Mouse (Mus musculus) brain, embryonic 14.5 days (tissue): Measurements from ENCODE around the gene Rnf19b. TPM values are rescaled to one million over a fixed set of nuclear protein-coding genes. Genes with fewer than 3 reads are reported as not detected.
A peak's percentile ranks its signal among the peaks of the same experiment; 100 is the strongest.

Source experiments
- DNase-seq: peaks from one replicate; pipeline ENCODE4 v3.0.0-alpha.2; 2011; ENCODE audit warnings: low read depth
- CTCF ChIP-seq: fragments of 200-500 bp; IDR thresholded peaks from 2 replicates; pipeline ENCODE4 v1.5.1; 2012; ENCODE audit warnings: inconsistent platforms, mild to moderate bottlenecking, moderate library complexity, borderline replicate concordance; ENCODE audit not compliant: insufficient read depth, insufficient read length; ENCODE audit errors: extremely low read depth
- POLR2A ChIP-seq: fragments of 200-500 bp; IDR thresholded peaks from 2 replicates; pipeline ENCODE4 v1.6.1; 2012; ENCODE audit warnings: mild to moderate bottlenecking, inconsistent platforms, borderline replicate concordance; ENCODE audit not compliant: poor library complexity, insufficient read depth, insufficient read length, severe bottlenecking; ENCODE audit errors: extremely low read depth
- polyA plus RNA-seq: library from polyadenylated mRNA; depleted of rRNA; stranded (reverse); fragments of >200 nt; gene quantifications from 2 replicates; pipeline ENCODE4 v1.2.3, GENCODE M21; 2012

Gene Rnf19b
- polyA plus RNA-seq, 1 experiment, result 84.4 TPM

DNA sequence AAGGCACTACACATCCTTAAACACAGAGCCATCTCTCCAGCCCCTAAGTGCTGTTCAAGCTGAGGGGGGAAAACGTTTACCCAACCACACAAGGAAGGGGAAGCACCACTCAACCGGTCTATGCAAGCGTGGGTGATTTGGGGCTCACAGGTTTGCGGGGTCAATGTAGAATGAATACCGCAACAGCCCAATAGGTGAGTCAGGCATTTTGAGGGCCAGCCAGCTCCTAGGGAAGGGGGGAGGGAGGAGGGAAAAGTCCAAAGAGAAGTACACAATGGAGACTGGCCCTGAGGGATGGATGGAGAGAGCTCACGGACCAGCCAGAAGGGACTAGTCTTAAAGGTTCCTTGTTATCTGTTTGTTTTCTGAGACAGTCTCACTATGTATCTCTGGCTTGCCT lies 34.2 kb upstream of the Rnf19b start:
- no peak for DNase-seq
- TF ChIP-seq CTCF, result no peak
- TF ChIP-seq POLR2A, result no peak

DNA sequence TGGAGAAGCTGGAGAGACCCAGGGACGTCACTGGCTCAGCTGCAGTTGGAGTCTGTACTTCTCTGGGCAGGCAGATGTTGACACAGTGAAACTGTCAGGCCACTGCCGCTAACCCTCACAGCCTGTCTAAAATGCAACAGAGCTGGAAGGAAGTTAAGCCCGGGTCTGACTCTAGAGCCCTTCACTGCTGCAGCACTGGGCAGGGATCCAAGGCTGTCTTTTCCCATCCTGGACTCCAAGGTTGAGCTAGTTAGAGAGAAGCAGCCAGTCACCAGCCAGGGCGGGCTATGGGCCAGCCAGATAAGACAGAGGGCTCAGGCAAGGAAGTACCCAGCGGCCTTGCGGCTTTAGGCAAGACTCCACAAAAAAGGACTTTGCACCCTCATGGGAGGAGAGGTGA lies 33.3 kb upstream of the Rnf19b start:
- no peak for TF ChIP-seq POLR2A
- no peak for TF ChIP-seq CTCF
- peak; percentile 62 for DNase-seq

DNA sequence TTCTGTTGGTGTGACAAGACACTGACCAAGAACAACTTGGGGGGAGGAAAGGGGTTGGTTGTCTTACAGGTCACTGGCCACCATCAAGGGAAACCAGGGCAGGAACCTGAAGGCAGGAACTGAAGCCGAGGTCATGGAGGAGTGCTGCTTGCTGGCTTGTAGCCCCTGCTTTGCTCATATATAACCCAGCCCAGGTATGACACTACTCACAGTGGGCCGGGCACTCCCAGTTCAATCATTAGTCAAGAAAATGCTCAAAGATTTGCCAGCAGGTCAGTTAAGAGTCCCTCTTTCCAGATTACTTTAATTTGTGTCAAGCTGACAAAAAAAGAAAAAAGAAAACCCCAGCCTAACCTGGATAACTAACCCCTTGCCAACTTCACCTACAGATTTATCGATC lies 32.4 kb upstream of the Rnf19b start:
- DNase-seq, result no peak
- TF ChIP-seq CTCF (no peak), POLR2A (no peak)

DNA sequence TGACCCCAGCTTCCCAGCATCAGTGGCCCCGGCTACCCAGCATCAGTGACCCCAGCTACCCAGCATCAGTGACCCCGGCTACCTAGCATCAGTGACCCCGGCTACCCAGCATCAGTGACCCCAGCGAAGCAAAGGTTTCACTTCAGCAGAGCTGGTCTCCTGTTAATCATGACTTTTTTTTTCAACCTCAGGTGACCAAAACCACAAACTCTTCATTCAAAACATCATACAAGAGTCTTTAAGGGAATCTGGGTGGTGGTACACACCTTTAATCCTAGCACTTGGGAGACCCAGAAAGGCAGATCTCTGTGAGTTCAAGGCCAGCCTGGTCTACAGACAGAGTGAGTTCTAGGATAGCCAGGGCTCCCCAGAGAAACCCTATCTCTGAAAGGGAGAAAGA lies 27.3 kb upstream of the Rnf19b start:
- no peak for DNase-seq
- TF ChIP-seq POLR2A, result no peak
- TF ChIP-seq CTCF, result no peak

DNA sequence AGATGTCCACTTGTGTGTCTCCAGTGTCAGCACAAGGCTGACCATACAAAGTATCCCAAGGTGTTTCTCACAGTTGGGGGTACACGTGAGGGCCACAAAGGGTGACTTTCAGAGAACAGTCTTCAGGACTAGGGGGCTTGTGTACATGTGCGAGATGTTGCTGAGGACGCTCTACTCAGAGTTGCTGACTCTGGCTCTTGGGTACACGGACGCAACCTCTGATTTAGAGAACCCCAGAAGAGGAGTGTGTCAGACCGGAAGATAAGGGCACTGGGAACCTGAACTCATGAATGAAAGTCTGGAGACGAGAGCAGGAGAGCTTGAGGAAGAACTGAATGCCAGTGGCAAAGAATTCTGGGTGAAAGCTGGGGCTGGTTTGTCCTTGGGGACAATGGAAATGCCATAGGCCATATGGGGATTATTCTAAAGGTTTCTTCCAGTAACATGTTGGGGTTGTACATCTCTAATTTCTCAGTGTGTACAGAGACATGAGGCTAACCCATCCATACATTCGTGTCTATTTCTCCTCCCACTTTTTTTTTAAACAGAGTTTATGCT lies 26.6 kb upstream of the Rnf19b start:
- no peak for TF ChIP-seq CTCF
- no peak for TF ChIP-seq POLR2A
- no peak for DNase-seq

DNA sequence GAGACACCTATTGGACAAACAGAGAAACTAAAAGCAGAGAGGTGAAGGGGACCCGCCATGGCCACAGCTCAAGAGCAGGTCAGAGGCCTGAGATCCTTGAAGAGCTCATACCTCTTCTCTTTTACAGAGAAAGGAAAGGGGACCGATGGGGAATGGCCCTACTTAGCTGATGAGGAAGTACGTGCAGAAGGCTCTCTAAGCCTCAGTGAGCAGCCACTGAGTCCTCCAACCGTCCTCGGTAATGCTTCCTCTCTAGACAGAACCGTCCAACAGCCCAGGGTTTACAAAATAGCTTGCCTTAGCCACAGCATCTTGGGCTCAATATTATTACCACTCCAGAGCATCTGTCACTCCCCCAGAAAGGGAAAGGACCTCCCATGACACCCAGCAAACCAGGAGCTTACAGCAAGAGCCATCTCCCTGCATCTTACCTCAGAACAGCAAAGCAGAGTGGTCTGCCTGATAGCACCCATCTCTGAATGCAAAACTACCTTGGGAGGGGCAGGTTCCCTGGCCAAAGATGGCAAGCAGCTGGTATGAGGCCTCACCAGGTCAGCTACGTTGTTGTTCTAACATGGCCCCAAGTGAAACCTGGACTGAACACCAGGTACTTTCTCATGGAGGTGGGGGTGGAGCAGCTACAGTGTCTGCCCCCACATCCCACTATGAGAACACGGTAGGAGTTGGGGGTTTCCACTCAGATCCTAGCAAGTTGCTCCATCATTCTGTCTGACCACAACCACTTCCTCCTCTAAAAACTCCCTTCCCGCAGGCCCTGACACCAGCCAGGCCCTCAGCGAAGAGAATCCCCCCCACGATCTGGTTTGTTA lies 25.7 kb upstream of the Rnf19b start:
- no peak for DNase-seq
- no peak for TF ChIP-seq CTCF
- TF ChIP-seq POLR2A, result no peak

DNA sequence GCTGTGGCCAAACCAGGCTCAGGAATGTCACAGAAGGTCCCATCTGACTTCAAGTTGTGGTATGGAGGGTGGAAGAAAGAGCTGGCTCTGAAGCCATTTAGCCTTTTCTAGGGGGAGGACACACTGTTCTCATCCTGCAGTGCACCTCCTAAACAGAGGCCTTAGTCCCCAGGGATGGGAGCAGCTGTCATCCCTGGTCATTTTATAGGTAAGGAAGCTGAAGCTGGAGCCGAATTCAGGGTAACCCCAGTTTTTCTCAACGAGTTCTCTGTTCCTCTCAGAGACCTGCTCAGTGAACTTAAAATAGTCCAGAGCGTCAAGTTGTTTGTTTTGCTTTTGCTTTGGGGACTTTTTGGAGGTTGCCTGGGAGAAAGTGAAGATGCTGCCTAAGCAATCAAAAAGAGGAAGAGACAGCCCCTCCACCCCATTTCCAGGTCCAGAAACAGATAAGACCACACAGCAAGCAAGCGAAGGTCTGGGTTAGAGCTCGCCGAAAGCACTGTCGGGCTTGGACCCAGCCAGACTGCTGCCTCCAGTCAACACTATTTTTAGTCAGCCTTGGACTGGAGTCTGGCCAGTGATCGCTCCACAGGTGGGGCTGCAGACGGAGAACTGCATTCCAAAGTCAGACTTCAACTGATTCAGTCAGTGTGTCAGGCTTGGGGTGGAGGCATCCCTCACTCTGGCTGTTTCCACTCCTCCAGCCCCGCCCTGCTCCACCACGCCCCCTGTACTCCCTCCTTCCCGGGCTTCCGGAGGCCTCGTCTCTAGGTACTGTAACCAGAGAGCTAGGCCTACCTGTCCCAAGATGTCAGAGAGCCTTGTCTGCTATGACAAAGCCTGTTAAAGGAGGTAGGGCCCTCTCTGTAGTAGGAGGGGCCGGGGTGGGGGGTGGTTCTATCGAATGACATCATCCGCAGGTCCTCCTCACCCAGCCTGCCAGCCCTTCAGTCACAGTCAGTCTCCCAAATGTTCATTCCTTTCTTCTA lies 24.8 kb upstream of the Rnf19b start:
- no peak for TF ChIP-seq CTCF
- TF ChIP-seq POLR2A, result no peak
- peak; percentile 14 for DNase-seq

DNA sequence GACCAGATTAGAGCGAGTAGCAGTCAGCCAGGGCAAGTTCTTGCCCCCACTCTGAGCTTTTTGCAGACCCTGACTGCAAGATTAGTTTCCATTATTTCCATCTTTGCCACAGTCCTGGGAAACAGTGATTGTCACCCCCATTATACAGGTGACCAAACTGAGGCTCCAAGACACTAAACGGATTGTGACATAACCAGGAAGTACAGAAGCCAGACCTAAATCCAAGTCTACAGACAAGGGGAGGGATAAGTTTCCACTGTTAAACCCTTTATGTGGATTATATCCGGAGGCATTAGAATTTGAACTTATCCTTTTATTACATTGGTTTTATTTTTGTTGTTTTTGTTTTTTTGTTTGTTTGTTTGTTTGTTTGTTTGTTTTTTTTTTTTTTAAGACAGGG lies 23.8 kb upstream of the Rnf19b start:
- TF ChIP-seq CTCF, result no peak
- no peak for TF ChIP-seq POLR2A
- DNase-seq, result no peak

DNA sequence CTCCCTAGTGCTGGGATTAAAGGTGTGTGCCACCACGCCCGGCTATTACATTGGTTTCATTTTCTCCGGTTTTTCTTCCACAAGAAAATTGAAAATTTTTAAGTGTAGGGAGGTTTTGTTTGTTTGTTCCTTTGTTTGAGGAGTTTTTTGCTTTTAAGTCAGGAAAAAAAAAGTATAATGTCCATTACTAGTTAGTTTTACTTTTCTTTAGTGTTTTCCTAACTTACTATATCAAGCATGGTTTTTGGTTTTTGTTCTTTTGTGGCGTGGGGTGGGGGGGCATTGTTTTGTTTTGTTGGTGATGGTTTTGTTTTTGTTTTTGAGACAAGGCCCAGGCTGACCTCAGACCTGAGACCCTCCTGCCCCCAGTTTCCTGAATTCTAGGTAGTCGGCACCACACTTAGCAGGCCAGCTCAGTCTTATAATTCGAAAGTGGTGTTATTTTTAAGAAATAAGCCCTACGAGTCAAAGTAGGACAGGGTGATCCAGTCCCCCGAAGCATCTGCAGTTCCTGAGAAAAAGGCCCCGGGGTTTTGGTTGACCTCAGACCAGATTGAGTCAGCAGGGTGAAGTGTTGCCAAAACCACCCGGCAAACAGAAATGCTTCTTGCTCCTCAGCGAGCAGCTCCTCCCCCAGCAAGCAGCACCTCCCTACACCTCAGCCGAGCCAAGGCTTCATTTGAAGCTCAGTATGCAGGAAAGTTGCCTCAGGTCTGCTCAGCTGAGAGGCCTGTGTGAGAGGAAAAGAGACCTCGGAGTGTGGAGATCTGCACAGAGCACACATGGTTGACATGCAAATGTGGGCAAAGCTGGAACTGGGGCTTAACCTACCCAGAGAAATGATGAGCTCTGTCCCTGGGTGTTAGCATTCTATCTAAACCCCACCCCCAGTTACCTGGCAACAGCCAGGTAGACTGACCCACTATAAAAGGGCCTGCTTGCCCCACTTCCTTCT lies 23.1 kb upstream of the Rnf19b start:
- DNase-seq, result peak; percentile 28
- TF ChIP-seq POLR2A (no peak), CTCF (no peak)

DNA sequence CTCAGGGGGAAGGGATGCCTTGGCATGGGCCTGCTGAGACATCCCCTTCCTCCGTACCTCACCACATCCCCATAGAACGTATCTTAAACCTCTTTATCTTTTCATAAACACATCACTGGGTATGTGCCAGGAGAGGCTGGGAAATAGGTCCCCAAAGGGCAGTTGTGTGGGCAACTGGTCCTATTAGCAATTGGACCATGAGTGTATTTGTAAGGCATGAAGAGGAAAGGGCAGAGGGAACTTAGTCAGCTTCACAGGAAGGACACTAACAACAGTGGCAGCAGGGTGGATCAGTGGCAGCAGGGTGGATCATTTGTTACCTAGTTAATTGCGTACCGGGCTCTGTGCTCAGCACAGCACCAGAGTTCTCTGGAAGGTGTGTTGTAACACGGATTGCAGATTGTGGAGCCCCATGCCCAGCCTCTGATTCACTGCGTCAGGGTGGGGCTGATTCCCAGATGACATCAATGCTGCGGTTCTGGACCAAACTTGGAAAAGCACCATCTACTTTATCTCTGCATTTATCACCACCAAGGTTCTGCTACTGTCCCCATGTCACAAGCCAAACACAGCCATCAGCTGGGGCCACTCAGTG lies 22.1 kb upstream of the Rnf19b start:
- no peak for DNase-seq
- TF ChIP-seq POLR2A (no peak), CTCF (no peak)
